Mouse (Mus musculus) mouse embryonic stem cell (cell line): ENCODE data around the gene Dicer1.

Experiments used
- in situ Hi-C, 2 experiments: fragments of 300-500 bp; cut with MboI; formaldehyde crosslinking; loops; 1 replicate in 1 of 2; 3 replicates in 1 of 2; pipeline ENCODE4 v1.14.3; 2019 to 2020; ENCODE audit warnings: low sequenced_read_pairs in 2 of 2, low pct_unique_long_range_greater_than_20kb in 1 of 2, mixed read lengths in 1 of 2; ENCODE audit not compliant: unreplicated experiment in 1 of 2

The Dicer1 gene

GRCm38 (mm10) chr12:104690412-104690811 is 61.3 kb downstream of the Dicer1 start:
- in situ Hi-C loops, result no loop called here

GRCm38 (mm10) chr12:104688870-104689269 is 62.9 kb downstream of the Dicer1 start:
- in situ Hi-C loops, result no loop called here

GRCm38 (mm10) chr12:104684411-104684931 is 67.3 kb downstream of the Dicer1 start:
- in situ Hi-C loops, result no loop called here

GRCm38 (mm10) chr12:104679819-104680132 is 72.0 kb downstream of the Dicer1 start:
- in situ Hi-C loops, result no loop called here

- in situ Hi-C loops, result no loop called here
Observed at GRCm38 (mm10) chr12:104679121-104679818, 72.5 kb downstream of the Dicer1 start.

- in situ Hi-C loops, result no loop called here
Observed at GRCm38 (mm10) chr12:104678462-104678861, 73.3 kb downstream of the Dicer1 start.

- in situ Hi-C loops, result no loop called here
Observed at GRCm38 (mm10) chr12:104677371-104677924, 74.3 kb downstream of the Dicer1 start.

- in situ Hi-C loops, result no loop called here
Observed at GRCm38 (mm10) chr12:104676535-104677370, 75.0 kb downstream of the Dicer1 start.

- in situ Hi-C loops, result no loop called here
Observed at GRCm38 (mm10) chr12:104672976-104673375, 78.8 kb downstream of the Dicer1 start.

GRCm38 (mm10) chr12:104672406-104672805 is 79.3 kb downstream of the Dicer1 start:
- in situ Hi-C loops, result no loop called here

GRCm38 (mm10) chr12:104667846-104668245 is 83.9 kb downstream of the Dicer1 start:
- in situ Hi-C loops, result no loop called here

- in situ Hi-C loops, result no loop called here
Observed at GRCm38 (mm10) chr12:104665951-104666350, 85.8 kb downstream of the Dicer1 start.

- in situ Hi-C loops, result no loop called here
Observed at GRCm38 (mm10) chr12:104665521-104665920, 86.2 kb downstream of the Dicer1 start.

GRCm38 (mm10) chr12:104656146-104656545 is 95.6 kb downstream of the Dicer1 start:
- in situ Hi-C loops, result no loop called here

- in situ Hi-C loops, result no loop called here
Observed at GRCm38 (mm10) chr12:104655006-104655405, 96.7 kb downstream of the Dicer1 start.

- in situ Hi-C loops, result no loop called here
Observed at GRCm38 (mm10) chr12:104652021-104652420, 99.7 kb downstream of the Dicer1 start.

- in situ Hi-C loops, result no loop called here
Observed at GRCm38 (mm10) chr12:104651269-104651668, 100.5 kb downstream of the Dicer1 start.

- in situ Hi-C loops, result no loop called here
Observed at GRCm38 (mm10) chr12:104650510-104651260, 101.1 kb downstream of the Dicer1 start.

- in situ Hi-C loops, result no loop called here
Observed at GRCm38 (mm10) chr12:104648366-104648765, 103.4 kb downstream of the Dicer1 start.
